In the genomic region with DNA sequence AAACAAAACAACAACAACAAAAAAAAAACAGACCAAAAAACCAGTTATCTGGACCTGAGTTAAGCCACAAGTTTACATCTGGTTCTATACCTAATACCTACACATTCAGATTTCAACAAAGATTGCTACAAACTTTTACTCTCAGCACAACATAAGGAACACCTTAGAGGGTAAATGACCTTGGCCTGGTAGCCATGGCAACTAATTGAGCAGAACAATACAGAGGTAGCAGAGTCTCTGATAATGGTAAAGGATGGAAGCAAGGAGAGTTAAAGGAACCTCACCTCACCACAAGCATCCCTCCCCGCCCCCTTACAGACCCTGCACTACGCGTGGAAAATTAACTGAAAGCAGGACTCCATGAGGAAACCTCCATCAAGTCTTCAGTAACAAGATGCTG, we compare ENCODE assay signal across 19 mouse cellular contexts. TPM values are rescaled to one million over a fixed set of nuclear protein-coding genes. Genes with fewer than 3 reads are reported as not detected.
DNase-seq lines count a peak whose midpoint lies in the region; ATAC-seq and TF ChIP-seq lines count a peak whose summit lies in the region.
"Had no signal": no experiment of that assay in that cellular context is flagged by ENCODE, and none has a peak within 500 bp of the region (broad histone marks: within the 10 kb centered on the region; RNA-seq: fewer than 3 reads in every experiment).

No protein-coding gene starts in this region.

- 97% methylated on average over 3 of the region's 3 CpGs for WGBS in hindbrain, embryonic 10.5 days
- 87% methylated on average over 3 of the region's 3 CpGs for WGBS in hindbrain, postnatal 0 days
- 79% methylated on average over 3 of the region's 3 CpGs for WGBS in stomach, embryonic 16.5 days

- H3K4me2 ChIP-seq in hindbrain, postnatal 0 days (ENCODE audit: low read depth, low read length), result no peak overlapping the region
- H3K4me2 ChIP-seq in stomach, embryonic 16.5 days (ENCODE audit: low read depth, low read length), result no peak overlapping the region
- H3K4me2 ChIP-seq: heart, embryonic 11.5 days; hindbrain, embryonic 14.5 days; limb, embryonic 13.5 days; liver, embryonic 13.5 days; lung, embryonic 14.5 days had no signal

- H3K9ac ChIP-seq in hindbrain, postnatal 0 days (replicated peaks; ENCODE audit: low read length), result no peak overlapping the region
- no peak overlapping the region for H3K9ac ChIP-seq in ES-E14 (ENCODE audit: insufficient read depth, low read depth, low read length, poor library complexity, severe bottlenecking)
- no peak overlapping the region for H3K9ac ChIP-seq in stomach, embryonic 16.5 days (ENCODE audit: low read length)
- H3K9ac ChIP-seq: hindbrain, embryonic 14.5 days; limb, embryonic 13.5 days; liver, embryonic 13.5 days; lung, embryonic 14.5 days had no signal

- TF ChIP-seq CTCF in hindbrain, postnatal 0 days (IDR thresholded peaks at IDR 0.05; ENCODE audit: low read depth), result no peak
- no peak for TF ChIP-seq CTCF in embryonic fibroblast, embryonic 13.5 days (IDR thresholded peaks at IDR 0.05; ENCODE audit: borderline replicate concordance, insufficient read depth, low read length)

- no peak overlapping the region for H3K4me3 ChIP-seq in hindbrain, embryonic 10.5 days
- no peak overlapping the region for H3K4me3 ChIP-seq in hindbrain, postnatal 0 days (ENCODE audit: low read length)
- no peak overlapping the region; a peak in 1 of 4 replicates for H3K4me3 ChIP-seq in ES-E14 (ENCODE audit: insufficient read depth in 1 of 2, low read depth in 1 of 2, low read length in 2 of 2, poor library complexity in 1 of 2, severe bottlenecking in 1 of 2)
- no peak overlapping the region for H3K4me3 ChIP-seq in embryonic fibroblast, embryonic 13.5 days (ENCODE audit: insufficient read depth, low read length)
- no peak overlapping the region for H3K4me3 ChIP-seq in stomach, embryonic 16.5 days (replicated peaks; ENCODE audit: low read length)
- H3K4me3 ChIP-seq: layer of hippocampus, adult 2 months; limb, embryonic 13.5 days; liver, embryonic 13.5 days had no signal

- DNase-seq in hindbrain, embryonic 10.5 days (ENCODE audit: low spot score), result no peak
- DNase-seq in hindbrain, postnatal 0 days (ENCODE audit: low spot score), result no peak
- DNase-seq in ES-E14 (ENCODE audit: low read depth, low spot score), result peak; percentile 70
- no peak for DNase-seq in Muller cell, postnatal 12 days (ENCODE audit: inconsistent ontology term)
- DNase-seq in heart, adult 9 months (ENCODE audit: low spot score in 2 of 2), result no peak
- no peak for DNase-seq in urinary bladder, postnatal 14 days (ENCODE audit: low spot score)
- DNase-seq: adrenal gland, postnatal 10 days; cerebellum, adult 9-10 months; kidney, adult 18-20 months; layer of hippocampus, postnatal 36 days; liver, embryonic 13.5 days had no signal

- in situ Hi-C loops in ES-E14 (cut with MboI; ENCODE audit: low sequenced_read_pairs in 2 of 2, unreplicated experiment in 2 of 2), result no loop called here

- no peaks in the 10 kb centered on the region for H3K27me3 ChIP-seq in hindbrain, embryonic 10.5 days (ENCODE audit: insufficient read depth, poor library complexity, severe bottlenecking)
- H3K27me3 ChIP-seq in hindbrain, postnatal 0 days (ENCODE audit: insufficient read depth, low read length), result no peaks in the 10 kb centered on the region
- H3K27me3 ChIP-seq in stomach, embryonic 16.5 days (ENCODE audit: control insufficient read depth, insufficient read depth, low read length), result no peaks in the 10 kb centered on the region
- H3K27me3 ChIP-seq: limb, embryonic 13.5 days; liver, embryonic 13.5 days had no signal

- TF ChIP-seq POLR2A in embryonic fibroblast, embryonic 13.5 days (IDR thresholded peaks at IDR 0.05; ENCODE audit: low read depth, low read length), result no peak

- H3K4me1 ChIP-seq in hindbrain, embryonic 10.5 days (replicated peaks), result peaks cover 36% of the 10 kb centered on the region
- peaks cover 9% of the 10 kb centered on the region; the same call in 1 of the 2 replicates for H3K4me1 ChIP-seq in hindbrain, postnatal 0 days (ENCODE audit: insufficient read depth, low read length)
- peaks cover 13 to 22% of the 10 kb centered on the region in 2 experiments for H3K4me1 ChIP-seq in ES-E14 (ENCODE audit: control insufficient read depth in 2 of 2, insufficient read depth in 2 of 2, low read length in 2 of 2, poor library complexity in 1 of 2)
- H3K4me1 ChIP-seq in embryonic fibroblast, embryonic 13.5 days (ENCODE audit: control insufficient read depth, insufficient read depth, low read length), result peaks cover 13% of the 10 kb centered on the region
- H3K4me1 ChIP-seq in stomach, embryonic 16.5 days (ENCODE audit: control insufficient read depth, insufficient read depth, low read length), result peaks cover 16% of the 10 kb centered on the region

- no peak for ATAC-seq in hindbrain, postnatal 0 days
- no peak for ATAC-seq in stomach, embryonic 16.5 days (ENCODE audit: insufficient read depth, low FRiP score)
- ATAC-seq: midbrain, embryonic 16.5 days had no signal

- H3K27ac ChIP-seq in hindbrain, embryonic 10.5 days, result peak overlapping the region; percentile 64; the same call in 1 of the 2 replicates
- H3K27ac ChIP-seq in hindbrain, postnatal 0 days, result no peak overlapping the region
- peak overlapping the region; percentile 89; the same call in 1 of the 2 replicates for H3K27ac ChIP-seq in ES-E14 (ENCODE audit: insufficient read depth, low read depth, low read length, poor library complexity, severe bottlenecking)
- peak overlapping the region; percentile 100 for H3K27ac ChIP-seq in embryonic fibroblast, embryonic 13.5 days (ENCODE audit: insufficient read depth, low read length)
- H3K27ac ChIP-seq in stomach, embryonic 16.5 days (ENCODE audit: low read length), result peak overlapping the region; percentile 9; the same call in 1 of the 2 replicates
- H3K27ac ChIP-seq: hindbrain, embryonic 14.5 days; limb, embryonic 13.5 days; liver, embryonic 13.5 days had no signal

- H3K9me3 ChIP-seq in hindbrain, embryonic 10.5 days, result no peaks in the 10 kb centered on the region
- no peaks in the 10 kb centered on the region for H3K9me3 ChIP-seq in hindbrain, postnatal 0 days (ENCODE audit: low read length)
- no peaks in the 10 kb centered on the region for H3K9me3 ChIP-seq in ES-E14 (ENCODE audit: control insufficient read depth, insufficient read depth, low read depth, low read length)
- no peaks in the 10 kb centered on the region for H3K9me3 ChIP-seq in stomach, embryonic 16.5 days (replicated peaks; ENCODE audit: control insufficient read depth, low read length)
- H3K9me3 ChIP-seq: limb, embryonic 13.5 days; liver, embryonic 13.5 days had no signal

- peaks cover 35% of the 10 kb centered on the region for H3K36me3 ChIP-seq in hindbrain, embryonic 10.5 days
- H3K36me3 ChIP-seq in hindbrain, postnatal 0 days (ENCODE audit: insufficient read depth, low read length), result peaks cover 4% of the 10 kb centered on the region
- peaks cover 7% of the 10 kb centered on the region for H3K36me3 ChIP-seq in ES-E14 (ENCODE audit: control insufficient read depth, insufficient read depth, low read length, poor library complexity, severe bottlenecking)
- H3K36me3 ChIP-seq in stomach, embryonic 16.5 days (ENCODE audit: control insufficient read depth, insufficient read depth, low read length), result 0 out of 2 replicates have a peak, but pooled peaks cover 2% of the 10 kb centered on the region

TF ChIP-seq in ES-E14, 5 proteins besides CTCF, POLR2A, EP300 and RAD21:
- no peak for TF ChIP-seq ZNF384 (IDR thresholded peaks at IDR 0.05; ENCODE audit: low read depth, low read length)
- TF ChIP-seq ZC3H11A (IDR thresholded peaks at IDR 0.05; ENCODE audit: borderline replicate concordance, low read depth, low read length), result no peak
- TF ChIP-seq MAFK (IDR thresholded peaks at IDR 0.05; ENCODE audit: insufficient read depth, low read depth, low read length), result no peak
- TF ChIP-seq CHD2 (IDR thresholded peaks at IDR 0.05; ENCODE audit: low read depth, low read length), result 0 out of 2 replicates have a peak, but pooled peaks have one; percentile 18

RNA-seq across cellular contexts. Expression of gene Lyrm1, which starts 35.5 kb away (rescaled TPM):
- 12.0 and 14.3 TPM in 2 replicates for polyA plus RNA-seq in hindbrain, embryonic 10.5 days (2016; fragmentation: Nextera tagmentation; extraction: Ambion mirVana)
- total RNA-seq in hindbrain, postnatal 0 days (2014; rRNA removed), result 7.8 and 9.0 TPM in 2 replicates
- 21.9 and 24.8 TPM in 2 replicates for polyA plus RNA-seq in hindbrain, postnatal 0 days (2015; fragmentation: Nextera tagmentation; extraction: Ambion mirVana)
- total RNA-seq in ES-E14 (2012; rRNA removed), result 1.4 and 3.8 TPM in 2 replicates
- polyA plus RNA-seq in embryonic fibroblast, embryonic 13.5 days (2011; ENCODE audit: insufficient read length, low read depth, missing spikeins), result 7.1 and 7.9 TPM in 2 replicates
- 8.3 and 9.6 TPM in 2 replicates for polyA plus RNA-seq in stomach, embryonic 16.5 days (2015; fragmentation: Nextera tagmentation; extraction: Ambion mirVana)

RNA-seq across cellular contexts. Expression of gene Dcun1d3, which starts 36.0 kb away (rescaled TPM):
- polyA plus RNA-seq in hindbrain, embryonic 10.5 days (2016; fragmentation: Nextera tagmentation; extraction: Ambion mirVana), result 11.4 and 14.7 TPM in 2 replicates
- 11.5 and 14.7 TPM in 2 replicates for total RNA-seq in hindbrain, postnatal 0 days (2014; rRNA removed)
- 8.5 and 9.2 TPM in 2 replicates for polyA plus RNA-seq in hindbrain, postnatal 0 days (2015; fragmentation: Nextera tagmentation; extraction: Ambion mirVana)
- total RNA-seq in ES-E14 (2012; rRNA removed), result 26.1 and 27.1 TPM in 2 replicates
- polyA plus RNA-seq in embryonic fibroblast, embryonic 13.5 days (2011; ENCODE audit: insufficient read length, low read depth, missing spikeins), result 31.2 and 31.8 TPM in 2 replicates
- polyA plus RNA-seq in stomach, embryonic 16.5 days (2015; fragmentation: Nextera tagmentation; extraction: Ambion mirVana), result 11.1 and 11.3 TPM in 2 replicates
